In genomic region chr2:52557503-52558275, GRCm38 (mm10) we compare ENCODE assay signal across 9 mouse cellular contexts.
DNase-seq lines count a peak whose midpoint lies in the region; ATAC-seq and TF ChIP-seq lines count a peak whose summit lies in the region.
"Had no signal": no experiment of that assay in that cellular context is flagged by ENCODE, and none has a peak within 500 bp of the region (broad histone marks: within the 10 kb centered on the region; RNA-seq: fewer than 3 reads in every experiment).

No protein-coding gene starts in this region.

- DNase-seq in liver, embryonic 14.5 days (ENCODE audit: low read depth in 3 of 3, low spot score in 3 of 3): no peak
- no peak for DNase-seq in thymus, adult 2 months
- DNase-seq in heart, adult 9 months (ENCODE audit: low spot score in 2 of 2): no peak

- peak; percentile 43; the same call in 1 of the 2 replicates for ATAC-seq in liver, embryonic 14.5 days (ENCODE audit: insufficient read depth)
- no peak for ATAC-seq in liver, embryonic 12.5 days
- peak; percentile 84 for ATAC-seq in hindbrain, embryonic 16.5 days
- ATAC-seq in neural tube, embryonic 15.5 days (ENCODE audit: low FRiP score): peak; percentile 89
- ATAC-seq in erythroblast, adult 5-6 weeks (replicated peaks; ENCODE audit: low FRiP score, poor library complexity, severe bottlenecking): no peak

- 63% methylated on average over 12 of the region's 12 CpGs for WGBS in liver, embryonic 14.5 days (ENCODE audit: insufficient replicate concordance)
- 69% methylated on average over 12 of the region's 12 CpGs for WGBS in liver, embryonic 12.5 days (ENCODE audit: insufficient replicate concordance)
- 12% methylated on average over 12 of the region's 12 CpGs for WGBS in hindbrain, embryonic 16.5 days
- 15% methylated on average over 12 of the region's 12 CpGs for WGBS in neural tube, embryonic 15.5 days
- 92% methylated on average over 12 of the region's 12 CpGs for WGBS in thymus, adult 2 months

- H3K4me3 ChIP-seq in liver, embryonic 14.5 days (ENCODE audit: insufficient read depth in 1 of 2, low read depth in 2 of 2, low read length in 2 of 2): no peak overlapping the region
- H3K4me3 ChIP-seq in liver, embryonic 12.5 days: no peak overlapping the region
- H3K4me3 ChIP-seq in cortical plate, adult 2 months (ENCODE audit: insufficient read depth, low read length): peak overlapping the region; percentile 76
- peak overlapping the region; percentile 55 for H3K4me3 ChIP-seq in hindbrain, embryonic 16.5 days (ENCODE audit: low read length)
- H3K4me3 ChIP-seq in neural tube, embryonic 15.5 days (replicated peaks): peak overlapping the region; percentile 52
- H3K4me3 ChIP-seq in thymus, adult 2 months (ENCODE audit: control insufficient read depth, insufficient read depth, low read length): no peak overlapping the region
- H3K4me3 ChIP-seq: myocyte had no signal

- no peak for TF ChIP-seq EP300 in liver, embryonic 14.5 days (IDR thresholded peaks at IDR 0.05; ENCODE audit: low read depth)

- TF ChIP-seq CTCF in liver, embryonic 14.5 days (IDR thresholded peaks at IDR 0.05; ENCODE audit: low read depth): no peak
- TF ChIP-seq CTCF in cortical plate, adult 2 months (IDR thresholded peaks at IDR 0.05; ENCODE audit: extremely low read depth, insufficient read depth, low read length): no peak
- TF ChIP-seq CTCF in thymus, adult 2 months (IDR thresholded peaks at IDR 0.05; ENCODE audit: borderline replicate concordance, control insufficient read depth, extremely low read depth, insufficient read depth, low read length, poor library complexity): no peak

- no peaks in the 10 kb centered on the region for H3K27me3 ChIP-seq in liver, embryonic 14.5 days (ENCODE audit: control insufficient read depth, insufficient read depth, low read length)
- peaks cover 9% of the 10 kb centered on the region; the same call in 1 of the 2 replicates for H3K27me3 ChIP-seq in liver, embryonic 12.5 days (replicated peaks)
- no peaks in the 10 kb centered on the region for H3K27me3 ChIP-seq in hindbrain, embryonic 16.5 days (replicated peaks; ENCODE audit: control insufficient read depth, insufficient read depth, low read length)
- no peaks in the 10 kb centered on the region for H3K27me3 ChIP-seq in neural tube, embryonic 15.5 days (replicated peaks)
- no peaks in the 10 kb centered on the region for H3K27me3 ChIP-seq in thymus, adult 2 months (ENCODE audit: control insufficient read depth, insufficient read depth, low read length)

- H3K9ac ChIP-seq in liver, embryonic 14.5 days (replicated peaks): no peak overlapping the region
- H3K9ac ChIP-seq in liver, embryonic 12.5 days: no peak overlapping the region
- H3K9ac ChIP-seq in hindbrain, embryonic 16.5 days (ENCODE audit: low read depth, low read length): peak overlapping the region; percentile 72
- peak overlapping the region; percentile 60 for H3K9ac ChIP-seq in neural tube, embryonic 15.5 days (replicated peaks)

- no peaks in the 10 kb centered on the region for H3K36me3 ChIP-seq in liver, embryonic 14.5 days (replicated peaks; ENCODE audit: control insufficient read depth, insufficient read depth, low read depth)
- H3K36me3 ChIP-seq in liver, embryonic 12.5 days: no peaks in the 10 kb centered on the region
- H3K36me3 ChIP-seq in hindbrain, embryonic 16.5 days (ENCODE audit: control insufficient read depth, insufficient read depth, low read length): 0 out of 2 replicates have a peak, but pooled peaks cover 2% of the 10 kb centered on the region
- peaks cover 12% of the 10 kb centered on the region for H3K36me3 ChIP-seq in neural tube, embryonic 15.5 days
- no peaks in the 10 kb centered on the region for H3K36me3 ChIP-seq in thymus, adult 2 months (ENCODE audit: control insufficient read depth, insufficient read depth, low read length)

- no peak overlapping the region for H3K4me2 ChIP-seq in liver, embryonic 14.5 days (ENCODE audit: low read depth)
- no peak overlapping the region for H3K4me2 ChIP-seq in liver, embryonic 12.5 days
- H3K4me2 ChIP-seq in hindbrain, embryonic 16.5 days (ENCODE audit: low read length): peak overlapping the region; percentile 57
- H3K4me2 ChIP-seq in neural tube, embryonic 15.5 days: peak overlapping the region; percentile 69

- H3K4me1 ChIP-seq in liver, embryonic 14.5 days (replicated peaks; ENCODE audit: control insufficient read depth in 2 of 2, insufficient read depth in 2 of 2, low read length in 1 of 2): peaks cover 6 to 10% of the 10 kb centered on the region in 2 experiments
- peaks cover 13% of the 10 kb centered on the region for H3K4me1 ChIP-seq in liver, embryonic 12.5 days
- peaks cover 11% of the 10 kb centered on the region for H3K4me1 ChIP-seq in cortical plate, adult 2 months (ENCODE audit: control insufficient read depth, insufficient read depth, low read length)
- peaks cover 15% of the 10 kb centered on the region for H3K4me1 ChIP-seq in hindbrain, embryonic 16.5 days (ENCODE audit: control insufficient read depth, insufficient read depth, low read depth, low read length)
- H3K4me1 ChIP-seq in neural tube, embryonic 15.5 days: peaks cover 36% of the 10 kb centered on the region
- 0 out of 2 replicates have a peak, but pooled peaks cover 2% of the 10 kb centered on the region for H3K4me1 ChIP-seq in thymus, adult 2 months (replicated peaks; ENCODE audit: control insufficient read depth, insufficient read depth, low read length)

- no peak overlapping the region for H3K27ac ChIP-seq in liver, embryonic 14.5 days
- H3K27ac ChIP-seq in liver, embryonic 12.5 days: no peak overlapping the region
- peak overlapping the region; percentile 61; the same call in 1 of the 2 replicates for H3K27ac ChIP-seq in cortical plate, adult 2 months (ENCODE audit: insufficient read depth, low read length)
- peak overlapping the region; percentile 88 for H3K27ac ChIP-seq in hindbrain, embryonic 16.5 days (ENCODE audit: low read depth, low read length)
- H3K27ac ChIP-seq in neural tube, embryonic 15.5 days (replicated peaks): peak overlapping the region; percentile 87
- no peak overlapping the region for H3K27ac ChIP-seq in thymus, adult 2 months (ENCODE audit: control insufficient read depth, insufficient read depth, low read length)

- no peak for TF ChIP-seq POLR2A in cortical plate, adult 2 months (IDR thresholded peaks at IDR 0.05; ENCODE audit: extremely low read depth, insufficient read depth, low read length)
- TF ChIP-seq POLR2A in thymus, adult 2 months (IDR thresholded peaks at IDR 0.05; ENCODE audit: control insufficient read depth, extremely low read depth, insufficient read depth, low read length, poor library complexity): no peak

- H3K9me3 ChIP-seq in liver, embryonic 14.5 days (ENCODE audit: control insufficient read depth, low read length): no peaks in the 10 kb centered on the region
- 0 out of 2 replicates have a peak, but pooled peaks cover 4% of the 10 kb centered on the region for H3K9me3 ChIP-seq in liver, embryonic 12.5 days (replicated peaks)
- no peaks in the 10 kb centered on the region for H3K9me3 ChIP-seq in hindbrain, embryonic 16.5 days (ENCODE audit: control insufficient read depth, low read length)
- no peaks in the 10 kb centered on the region for H3K9me3 ChIP-seq in neural tube, embryonic 15.5 days (replicated peaks)

Comparison
In these comparisons a context has a peak if more than half of its experiments do, and no peak if none do; other contexts are left out.
1. ATAC-seq: peak in liver, embryonic 14.5 days (single experiment), hindbrain, embryonic 16.5 days (single experiment) and neural tube, embryonic 15.5 days (single experiment); none in liver, embryonic 12.5 days (single experiment) and erythroblast, adult 5-6 weeks (single experiment).
2. H3K27ac ChIP-seq: peak in cortical plate, adult 2 months (single experiment), hindbrain, embryonic 16.5 days (single experiment) and neural tube, embryonic 15.5 days (single experiment); none in liver, embryonic 14.5 days (single experiment), liver, embryonic 12.5 days (single experiment) and thymus, adult 2 months (single experiment).
3. H3K4me2 ChIP-seq: peak in hindbrain, embryonic 16.5 days (single experiment) and neural tube, embryonic 15.5 days (single experiment); none in liver, embryonic 14.5 days (single experiment) and liver, embryonic 12.5 days (single experiment).
4. H3K4me3 ChIP-seq: peak in cortical plate, adult 2 months (single experiment), hindbrain, embryonic 16.5 days (single experiment) and neural tube, embryonic 15.5 days (single experiment); none in liver, embryonic 14.5 days (0 of 2), liver, embryonic 12.5 days (single experiment) and thymus, adult 2 months (single experiment).
5. H3K9ac ChIP-seq: peak in hindbrain, embryonic 16.5 days (single experiment) and neural tube, embryonic 15.5 days (single experiment); none in liver, embryonic 14.5 days (single experiment) and liver, embryonic 12.5 days (single experiment).